ENCODE assay signal across 14 mouse cellular contexts in the genomic region with DNA sequence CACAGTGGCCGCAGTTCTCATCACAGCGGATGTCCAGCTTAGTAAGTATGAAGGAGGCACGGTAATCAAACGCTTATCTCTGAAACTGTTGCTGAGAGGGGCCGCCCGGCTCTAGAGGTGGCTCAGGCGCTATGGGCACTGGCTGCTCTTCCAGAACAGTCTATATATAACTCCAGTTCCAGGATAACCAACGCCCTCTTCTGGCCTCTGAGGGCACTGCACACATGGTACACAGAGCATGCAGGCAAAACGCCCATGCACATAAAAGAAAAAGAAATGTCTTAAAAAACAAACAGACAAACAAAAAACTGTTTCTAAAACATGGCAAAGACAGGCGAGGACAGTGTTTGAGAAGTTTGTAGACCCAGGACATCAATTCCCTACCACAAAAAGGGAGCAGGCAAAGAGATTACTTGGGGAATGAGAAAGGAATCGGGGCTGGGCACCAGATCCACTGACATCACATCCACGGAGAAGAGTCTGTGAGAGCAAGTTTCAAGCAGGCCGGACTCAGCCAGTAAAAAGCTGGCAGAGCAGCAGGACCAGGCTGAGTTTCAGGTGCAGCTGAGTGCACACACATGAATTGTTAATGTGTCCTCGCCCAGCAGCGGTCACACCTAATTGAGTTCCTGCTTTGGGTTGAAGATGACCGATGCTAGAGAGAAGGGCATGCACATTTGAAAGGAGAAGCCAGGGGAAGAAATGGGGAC. TPM values are rescaled to one million over a fixed set of nuclear protein-coding genes. Genes with fewer than 3 reads are reported as not detected.
A peak's percentile ranks its signal among the peaks of the same experiment; 100 is the strongest.
DNase-seq lines count a peak whose midpoint lies in the region; ATAC-seq and TF ChIP-seq lines count a peak whose summit lies in the region.
"Had no signal": no experiment of that assay in that cellular context is flagged by ENCODE, and none has a peak within 500 bp of the region (broad histone marks: within the 10 kb centered on the region; RNA-seq: fewer than 3 reads in every experiment).

No protein-coding gene starts in this region.

- 87% methylated on average over 16 of the region's 16 CpGs for WGBS in kidney, embryonic 16.5 days
- 90% methylated on average over 16 of the region's 16 CpGs for WGBS in hindbrain, embryonic 16.5 days

- H3K4me3 ChIP-seq in kidney, embryonic 16.5 days (ENCODE audit: low read length): no peak overlapping the region
- no peak overlapping the region for H3K4me3 ChIP-seq in testis, adult 2 months (ENCODE audit: control insufficient read depth, low read depth, low read length)
- no peak overlapping the region for H3K4me3 ChIP-seq in cortical plate, adult 2 months (ENCODE audit: insufficient read depth, low read length)
- H3K4me3 ChIP-seq in hindbrain, embryonic 16.5 days (ENCODE audit: low read length): no peak overlapping the region
- H3K4me3 ChIP-seq: embryonic facial prominence, embryonic 13.5 days; forebrain, embryonic 12.5 days; limb, embryonic 12.5 days had no signal

- no peaks in the 10 kb centered on the region for H3K9me3 ChIP-seq in kidney, embryonic 16.5 days (ENCODE audit: low read length)
- H3K9me3 ChIP-seq in hindbrain, embryonic 16.5 days (ENCODE audit: control insufficient read depth, low read length): no peaks in the 10 kb centered on the region
- H3K9me3 ChIP-seq: embryonic facial prominence, embryonic 13.5 days; forebrain, embryonic 12.5 days had no signal

- no peaks in the 10 kb centered on the region for H3K27me3 ChIP-seq in kidney, embryonic 16.5 days (ENCODE audit: insufficient read depth, low read length)
- no peaks in the 10 kb centered on the region for H3K27me3 ChIP-seq in testis, adult 2 months (ENCODE audit: control insufficient read depth, insufficient read depth, low read length)
- no peaks in the 10 kb centered on the region for H3K27me3 ChIP-seq in hindbrain, embryonic 16.5 days (replicated peaks; ENCODE audit: control insufficient read depth, insufficient read depth, low read length)
- H3K27me3 ChIP-seq: embryonic facial prominence, embryonic 13.5 days; forebrain, embryonic 12.5 days; limb, embryonic 12.5 days had no signal

- no peak for TF ChIP-seq POLR2A in testis, adult 2 months (IDR thresholded peaks at IDR 0.05; ENCODE audit: control insufficient read depth, low read depth, low read length)
- TF ChIP-seq POLR2A in cortical plate, adult 2 months (IDR thresholded peaks at IDR 0.05; ENCODE audit: extremely low read depth, insufficient read depth, low read length): no peak

- TF ChIP-seq CTCF in testis, adult 2 months (IDR thresholded peaks at IDR 0.05; ENCODE audit: control insufficient read depth, insufficient read depth, insufficient replicate concordance, low read depth, low read length): peak; percentile 30; the same call in 1 of the 2 replicates
- 0 out of 2 replicates have a peak, but pooled peaks have one; percentile 12 for TF ChIP-seq CTCF in cortical plate, adult 2 months (IDR thresholded peaks at IDR 0.05; ENCODE audit: extremely low read depth, insufficient read depth, low read length)

- H3K4me1 ChIP-seq in kidney, embryonic 16.5 days (ENCODE audit: insufficient read depth, low read length): peaks cover 7% of the 10 kb centered on the region
- H3K4me1 ChIP-seq in testis, adult 2 months (ENCODE audit: control insufficient read depth, insufficient read depth, low read length): peaks cover 5% of the 10 kb centered on the region
- H3K4me1 ChIP-seq in cortical plate, adult 2 months (ENCODE audit: control insufficient read depth, insufficient read depth, low read length): no peaks in the 10 kb centered on the region
- peaks cover 13% of the 10 kb centered on the region for H3K4me1 ChIP-seq in hindbrain, embryonic 16.5 days (ENCODE audit: control insufficient read depth, insufficient read depth, low read depth, low read length)

- ATAC-seq in kidney, embryonic 16.5 days (ENCODE audit: low FRiP score, low TSS enrichment): no peak
- no peak for ATAC-seq in hindbrain, embryonic 16.5 days

- H3K9ac ChIP-seq in kidney, embryonic 16.5 days (replicated peaks; ENCODE audit: low read length): no peak overlapping the region
- H3K9ac ChIP-seq in hindbrain, embryonic 16.5 days (ENCODE audit: low read depth, low read length): no peak overlapping the region
- H3K9ac ChIP-seq: embryonic facial prominence, embryonic 13.5 days; forebrain, embryonic 12.5 days; limb, embryonic 12.5 days; lung, embryonic 14.5 days had no signal

- no peak overlapping the region for H3K4me2 ChIP-seq in kidney, embryonic 16.5 days (replicated peaks; ENCODE audit: low read depth, low read length)
- H3K4me2 ChIP-seq in hindbrain, embryonic 16.5 days (ENCODE audit: low read length): no peak overlapping the region
- H3K4me2 ChIP-seq: embryonic facial prominence, embryonic 13.5 days; forebrain, embryonic 12.5 days; limb, embryonic 12.5 days; lung, embryonic 14.5 days had no signal

- peak; percentile 68 for DNase-seq in kidney, adult 11 months
- no peak for DNase-seq in testis, postnatal 10 days (ENCODE audit: low spot score)
- DNase-seq in layer of hippocampus, adult 18-20 months (ENCODE audit: low spot score in 2 of 2): no peak
- DNase-seq: adrenal gland, postnatal 14 days; cerebellum, postnatal 36 days; heart, postnatal 4 days; lung, embryonic 14.5 days had no signal

- H3K27ac ChIP-seq in kidney, embryonic 16.5 days (ENCODE audit: low read length): no peak overlapping the region
- H3K27ac ChIP-seq in testis, adult 2 months (ENCODE audit: control insufficient read depth, insufficient read depth, low read depth, low read length): no peak overlapping the region
- H3K27ac ChIP-seq in cortical plate, adult 2 months (ENCODE audit: insufficient read depth, low read length): no peak overlapping the region
- H3K27ac ChIP-seq in hindbrain, embryonic 16.5 days (ENCODE audit: low read depth, low read length): no peak overlapping the region
- H3K27ac ChIP-seq: embryonic facial prominence, embryonic 13.5 days; forebrain, embryonic 12.5 days; limb, embryonic 12.5 days had no signal

- peaks cover 59% of the 10 kb centered on the region for H3K36me3 ChIP-seq in kidney, embryonic 16.5 days (ENCODE audit: insufficient read depth, low read length)
- H3K36me3 ChIP-seq in testis, adult 2 months (ENCODE audit: control insufficient read depth, insufficient read depth, low read length): peaks cover 3% of the 10 kb centered on the region
- peaks cover 26% of the 10 kb centered on the region for H3K36me3 ChIP-seq in hindbrain, embryonic 16.5 days (ENCODE audit: control insufficient read depth, insufficient read depth, low read length)

RNA-seq across cellular contexts. Expression of a gene that starts 4.7 kb away (rescaled TPM):
- polyA plus RNA-seq in kidney, embryonic 16.5 days (2015; fragmentation: Nextera tagmentation; extraction: Ambion mirVana): 68.9 and 73.7 TPM in 2 replicates
- 80.5 and 86.1 TPM in 2 replicates for polyA plus RNA-seq in testis, adult 2 months (2012; rRNA removed)
- polyA plus RNA-seq in cortical plate, adult 2 months (2012; rRNA removed): 110 and 129 TPM in 2 replicates
- 100 to 1,000 TPM; 132 to 151 TPM for total RNA-seq in layer of hippocampus, adult 18-20 months (2021)
- polyA plus RNA-seq in hindbrain, embryonic 16.5 days (2015; fragmentation: Nextera tagmentation; extraction: Ambion mirVana): 70.0 and 76.7 TPM in 2 replicates

RNA-seq across cellular contexts. Expression of a gene that starts 8.7 kb away (rescaled TPM):
- 18.8 and 20.1 TPM in 2 replicates for polyA plus RNA-seq in kidney, embryonic 16.5 days (2015; fragmentation: Nextera tagmentation; extraction: Ambion mirVana)
- 5.7 and 6.0 TPM in 2 replicates for polyA plus RNA-seq in testis, adult 2 months (2012; rRNA removed)
- 40.6 and 45.7 TPM in 2 replicates for polyA plus RNA-seq in cortical plate, adult 2 months (2012; rRNA removed)
- 10 to 100 TPM; 59.1 to 61.8 TPM for total RNA-seq in layer of hippocampus, adult 18-20 months (2021)
- 61.7 and 63.3 TPM in 2 replicates for polyA plus RNA-seq in hindbrain, embryonic 16.5 days (2015; fragmentation: Nextera tagmentation; extraction: Ambion mirVana)
